Mouse (Mus musculus): ENCODE data around the gene Mrgprh. TPM values are rescaled to one million over a fixed set of nuclear protein-coding genes. Genes with fewer than 3 reads are reported as not detected.

Mrgprh gene
- polyA plus RNA-seq, 1 experiment, result not detected

GRCm38 (mm10) chr17:12903372-12904333 is 27.8 kb downstream of the Mrgprh start:
- no peak for TF ChIP-seq GATA1 (IDR thresholded peaks at IDR 0.05; ENCODE audit: low read length)

- no peak for TF ChIP-seq GATA1 (IDR thresholded peaks at IDR 0.05; ENCODE audit: low read length)
Measured at GRCm38 (mm10) chr17:12904349-12904748, 28.5 kb downstream of the Mrgprh start.

GRCm38 (mm10) chr17:12905810-12906209 is 30.0 kb downstream of the Mrgprh start:
- no peak for TF ChIP-seq GATA1 (IDR thresholded peaks at IDR 0.05; ENCODE audit: low read length)

DNA sequence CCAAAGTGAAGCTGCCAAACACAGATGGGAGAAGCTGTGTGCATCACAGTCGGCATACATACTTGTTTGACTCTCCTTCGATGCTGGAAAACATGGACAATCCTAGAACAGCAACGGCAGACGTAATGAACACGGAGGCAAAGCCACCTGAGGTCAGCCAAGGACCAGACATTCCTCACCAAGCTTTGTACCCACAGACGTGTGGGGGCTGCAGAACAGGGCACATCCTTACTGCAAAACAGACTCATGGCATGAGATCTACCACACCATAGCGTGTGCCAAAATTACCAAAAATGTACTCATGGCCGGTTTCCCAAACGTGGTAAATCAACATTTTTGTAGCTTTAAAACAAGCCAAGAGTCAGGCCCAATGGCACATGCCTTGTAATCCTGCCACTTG is 30.6 kb downstream of the Mrgprh start:
- no peak for TF ChIP-seq GATA1 (IDR thresholded peaks at IDR 0.05; ENCODE audit: low read length)

GRCm38 (mm10) chr17:12909361-12910280 is 33.8 kb downstream of the Mrgprh start, which contains the start of gene Pnldc1:
Pnldc1 (minus strand) TSS chr17:12910230.
- no peak for TF ChIP-seq GATA1 (IDR thresholded peaks at IDR 0.05; ENCODE audit: low read length)

DNA sequence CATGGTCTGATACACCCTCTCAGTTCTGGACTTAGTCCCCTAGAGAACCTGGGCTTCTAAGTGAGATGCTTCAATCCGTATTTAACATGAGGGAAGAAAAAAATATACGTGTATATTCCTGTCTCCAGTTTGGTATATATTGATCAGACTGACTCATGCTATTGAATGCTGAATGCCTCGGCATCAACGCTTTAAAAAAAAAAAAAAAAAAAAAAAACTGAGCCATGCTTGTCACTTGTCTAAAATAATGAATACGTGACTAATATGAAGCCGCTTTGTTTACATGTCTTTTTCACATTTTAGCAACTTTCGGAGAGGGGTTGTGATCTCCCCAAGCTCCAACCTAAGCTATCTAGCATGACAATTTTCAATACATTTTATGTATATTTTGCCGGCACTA is 34.6 kb downstream of the Mrgprh start:
- no peak for TF ChIP-seq GATA1 (IDR thresholded peaks at IDR 0.05; ENCODE audit: low read length)

DNA sequence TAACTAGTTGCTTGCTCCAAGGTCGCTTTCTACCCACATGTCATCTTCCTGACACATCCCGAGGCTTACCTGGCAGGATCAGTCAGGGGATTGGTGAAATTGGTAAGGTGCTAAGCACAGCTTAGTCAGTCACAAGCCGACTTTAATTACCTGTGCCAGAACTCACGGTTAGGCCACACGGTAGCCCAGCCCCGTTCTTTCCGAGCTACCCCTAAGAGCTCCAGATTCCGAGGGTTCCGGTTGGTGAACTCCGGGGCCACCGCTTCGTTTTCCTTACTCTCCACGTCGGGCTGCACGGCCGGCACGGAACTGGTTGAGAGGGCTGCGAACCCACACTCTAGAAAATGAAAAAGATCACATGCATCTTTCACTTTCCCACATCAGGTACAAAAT is 39.6 kb downstream of the Mrgprh start, which contains the start of gene Tcp1:
TSS of gene Tcp1 (plus strand) at position 214 of the 393 bp plus-strand sequence.
- TF ChIP-seq GATA1 (IDR thresholded peaks at IDR 0.05; ENCODE audit: low read length), result no peak

DNA sequence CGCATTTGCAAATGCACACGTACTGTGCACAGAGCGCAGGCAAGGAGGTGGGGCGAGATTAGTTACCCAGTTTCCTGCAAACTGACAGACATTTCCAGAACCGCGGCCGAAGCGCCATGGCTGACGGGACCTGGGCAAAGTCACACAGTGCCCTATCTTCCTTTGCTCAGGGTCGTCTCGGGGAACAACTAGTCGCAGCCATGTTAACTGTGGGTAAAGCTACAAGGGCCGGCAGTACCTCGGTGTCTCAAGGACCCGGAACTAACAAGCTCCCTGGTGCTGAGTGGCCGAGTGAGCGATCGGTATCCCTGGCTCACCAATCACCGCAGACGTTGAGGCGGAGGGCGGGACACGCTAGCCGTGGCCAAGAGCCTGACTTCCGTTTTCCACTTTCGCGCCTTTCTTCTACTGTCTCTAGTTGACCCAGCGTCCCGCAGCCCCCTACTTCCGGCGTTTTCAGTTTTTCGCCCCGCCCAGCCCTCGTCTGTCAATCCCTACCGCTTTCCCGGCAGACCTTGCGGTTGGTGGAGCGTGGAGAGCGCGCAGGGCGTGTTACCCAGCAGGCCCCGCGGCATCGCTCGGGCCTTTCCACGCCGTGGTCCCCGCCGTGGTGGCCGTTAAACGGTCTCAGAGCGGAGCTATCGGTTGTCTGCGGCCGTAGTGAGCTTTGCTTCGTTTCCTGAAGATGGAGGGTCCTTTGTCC is 40.2 kb downstream of the Mrgprh start, which contains the start of gene Mrpl18:
TSS of gene Mrpl18 (minus strand) at position 465 of the 703 bp plus-strand sequence.
- TF ChIP-seq GATA1 (IDR thresholded peaks at IDR 0.05; ENCODE audit: low read length), result no peak

- no peak for TF ChIP-seq GATA1 (IDR thresholded peaks at IDR 0.05; ENCODE audit: low read length)
Measured at GRCm38 (mm10) chr17:12916588-12917380, 41.0 kb downstream of the Mrgprh start.

DNA sequence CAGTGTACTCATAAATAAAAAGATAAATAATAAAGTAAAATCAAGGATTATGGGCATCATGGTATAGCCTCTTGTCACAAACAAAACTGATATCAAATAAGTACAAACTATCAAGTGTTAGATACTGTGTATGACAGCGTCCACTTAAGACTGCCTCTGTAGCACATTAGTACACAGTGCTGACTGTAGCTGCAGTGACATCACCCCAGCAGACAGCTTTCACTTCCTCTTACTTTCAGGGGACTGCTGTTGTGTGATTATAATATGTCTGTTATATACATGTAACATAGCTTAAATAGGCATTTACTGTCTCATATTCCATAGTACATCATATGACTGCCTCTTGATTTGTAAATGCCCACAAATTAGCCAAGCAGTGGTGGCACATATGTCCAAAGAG is 45.2 kb downstream of the Mrgprh start:
- no peak for TF ChIP-seq GATA1 (IDR thresholded peaks at IDR 0.05; ENCODE audit: low read length)

GRCm38 (mm10) chr17:12925001-12925400 is 49.2 kb downstream of the Mrgprh start:
- TF ChIP-seq GATA1 (IDR thresholded peaks at IDR 0.05; ENCODE audit: low read length), result no peak

GRCm38 (mm10) chr17:12925703-12926180 is 49.9 kb downstream of the Mrgprh start:
- TF ChIP-seq GATA1 (IDR thresholded peaks at IDR 0.05; ENCODE audit: low read length), result no peak

Other genes with a start within 250 kb of the Mrgprh start
- not detected in 2 replicates for gene Slc22a1, start 200.2 kb upstream of the Mrgprh start, polyA plus RNA-seq (2012)
- 7.4 and 7.5 TPM in 2 replicates for gene Igf2r, start 106.4 kb upstream of the Mrgprh start, polyA plus RNA-seq (2012)
- gene Mas1, start 7.9 kb upstream of the Mrgprh start, polyA plus RNA-seq (2012), result not detected in 2 replicates
- not detected in 2 replicates for gene Pnldc1, start 34.2 kb downstream of the Mrgprh start, polyA plus RNA-seq (2012)
- 23.7 and 53.6 TPM in 2 replicates for gene Tcp1, start 39.7 kb downstream of the Mrgprh start, polyA plus RNA-seq (2012)
- 64.7 and 118 TPM in 2 replicates for gene Mrpl18, start 40.3 kb downstream of the Mrgprh start, polyA plus RNA-seq (2012)
- 0.05 TPM in 1 of 2 replicates, not detected in the other for gene Acat3, start 64.6 kb downstream of the Mrgprh start, polyA plus RNA-seq (2012)
- 20.6 and 26.4 TPM in 2 replicates for gene Acat2, start 84.7 kb downstream of the Mrgprh start, polyA plus RNA-seq (2012)
- 37.2 and 50.4 TPM in 2 replicates for gene Wtap, start 118.1 kb downstream of the Mrgprh start, polyA plus RNA-seq (2012)
- 554 and 793 TPM in 2 replicates for gene Sod2, start 130.8 kb downstream of the Mrgprh start, polyA plus RNA-seq (2012)
- not detected in 2 replicates for gene Gpr31b, start 176.3 kb downstream of the Mrgprh start, polyA plus RNA-seq (2012)
- gene Tcp10b, start 185.1 kb downstream of the Mrgprh start, polyA plus RNA-seq (2012), result not detected in 2 replicates

Data from G1E-ER4 (cell line).